Mouse (Mus musculus): ENCODE data around the gene Gm20388. TPM values are rescaled to one million over a fixed set of nuclear protein-coding genes. Genes with fewer than 3 reads are reported as not detected.

Gm20388 gene
- polyA plus RNA-seq, 1 experiment from 2014 or later, result not detected

GRCm38 (mm10) chr8:121905864-121906263, 1995.2 kb downstream of the Gm20388 start:
- H3K4me3 ChIP-seq (ENCODE audit: low read depth, low read length), result peak overlapping the region; percentile 71
- 19% methylated on average over 5 of the region's 5 CpGs for WGBS
- ATAC-seq, result no peak

GRCm38 (mm10) chr8:121906542-121907512, 1996.2 kb downstream of the Gm20388 start:
- Histone ChIP-seq H3K4me1 (replicated peaks; ENCODE audit: control insufficient read depth, insufficient read depth, low read length) (no peaks in the 10 kb centered on the region; the same call in none of the 2 replicates), H3K4me2 (replicated peaks; ENCODE audit: low read depth) (peak overlapping the region; percentile 92), H3K9me3 (ENCODE audit: control insufficient read depth) (no peaks in the 10 kb centered on the region), H3K9ac (ENCODE audit: low read depth, low read length) (peak overlapping the region; percentile 54), H3K4me3 (ENCODE audit: low read depth, low read length) (peak overlapping the region; percentile 71), H3K27ac (ENCODE audit: low read depth, low read length) (no peak overlapping the region), H3K36me3 (ENCODE audit: control insufficient read depth, insufficient read depth) (no peaks in the 10 kb centered on the region), H3K27me3 (replicated peaks; ENCODE audit: control insufficient read depth, insufficient read depth, low read length) (no peaks in the 10 kb centered on the region)
- peak; percentile 12; the same call in 1 of the 2 replicates for ATAC-seq
- no peak for TF ChIP-seq CTCF (IDR thresholded peaks at IDR 0.05; ENCODE audit: low read depth)
- WGBS, result 1% methylated on average over 72 of the region's 72 CpGs

More at GRCm38 (mm10) chr8:121905864-121906263, 1995.2 kb downstream of the Gm20388 start:
- H3K9ac ChIP-seq (ENCODE audit: low read depth, low read length), result no peak overlapping the region
- no peak for TF ChIP-seq CTCF (IDR thresholded peaks at IDR 0.05; ENCODE audit: low read depth)
- H3K4me1 ChIP-seq (replicated peaks; ENCODE audit: control insufficient read depth, insufficient read depth, low read length), result no peaks in the 10 kb centered on the region; the same call in none of the 2 replicates
- H3K27ac ChIP-seq (ENCODE audit: low read depth, low read length), result no peak overlapping the region
- H3K27me3 ChIP-seq (replicated peaks; ENCODE audit: control insufficient read depth, insufficient read depth, low read length), result no peaks in the 10 kb centered on the region
- H3K36me3 ChIP-seq (ENCODE audit: control insufficient read depth, insufficient read depth), result no peaks in the 10 kb centered on the region
- peak overlapping the region; percentile 92 for H3K4me2 ChIP-seq (replicated peaks; ENCODE audit: low read depth)
- H3K9me3 ChIP-seq (ENCODE audit: control insufficient read depth), result no peaks in the 10 kb centered on the region

- no peaks in the 10 kb centered on the region for H3K27me3 ChIP-seq (replicated peaks; ENCODE audit: control insufficient read depth, insufficient read depth, low read length)
- peak; percentile 92 for ATAC-seq
These were observed 1997.1 kb downstream of the Gm20388 start, which contains the start of gene Slc7a5 for GRCm38 (mm10) chr8:121907587-121908248. TSS of gene Slc7a5 (minus strand) at chr8:121907694.

GRCm38 (mm10) chr8:121908378-121909147, 1997.9 kb downstream of the Gm20388 start:
- Histone ChIP-seq H3K9me3 (ENCODE audit: control insufficient read depth) (no peaks in the 10 kb centered on the region), H3K27ac (ENCODE audit: low read depth, low read length) (no peak overlapping the region), H3K27me3 (replicated peaks; ENCODE audit: control insufficient read depth, insufficient read depth, low read length) (no peaks in the 10 kb centered on the region), H3K4me2 (replicated peaks; ENCODE audit: low read depth) (peak overlapping the region; percentile 92), H3K9ac (ENCODE audit: low read depth, low read length) (no peak overlapping the region), H3K36me3 (ENCODE audit: control insufficient read depth, insufficient read depth) (no peaks in the 10 kb centered on the region), H3K4me3 (ENCODE audit: low read depth, low read length) (no peak overlapping the region; the same call in 1 of the 2 replicates), H3K4me1 (replicated peaks; ENCODE audit: control insufficient read depth, insufficient read depth, low read length) (no peaks in the 10 kb centered on the region; the same call in none of the 2 replicates)
- no peak for TF ChIP-seq CTCF (IDR thresholded peaks at IDR 0.05; ENCODE audit: low read depth)
- no peak for ATAC-seq
- WGBS, result 50% methylated on average over 8 of the region's 8 CpGs

More at GRCm38 (mm10) chr8:121907587-121908248, 1997.1 kb downstream of the Gm20388 start, which contains the start of gene Slc7a5:
- Histone ChIP-seq H3K36me3 (ENCODE audit: control insufficient read depth, insufficient read depth) (no peaks in the 10 kb centered on the region), H3K4me1 (replicated peaks; ENCODE audit: control insufficient read depth, insufficient read depth, low read length) (no peaks in the 10 kb centered on the region; the same call in none of the 2 replicates), H3K9me3 (ENCODE audit: control insufficient read depth) (no peaks in the 10 kb centered on the region), H3K4me2 (replicated peaks; ENCODE audit: low read depth) (peak within 1 kb of the TSS; percentile 92), H3K4me3 (ENCODE audit: low read depth, low read length) (peak within 1 kb of the TSS; percentile 71), H3K27ac (ENCODE audit: low read depth, low read length) (no peak within 1 kb of the TSS), H3K9ac (ENCODE audit: low read depth, low read length) (peak within 1 kb of the TSS; percentile 54)
- WGBS, result under 1% methylated on average over 45 of the region's 61 CpGs
- TF ChIP-seq CTCF (IDR thresholded peaks at IDR 0.05; ENCODE audit: low read depth), result no peak

GRCm38 (mm10) chr8:121909148-121909541, 1998.5 kb downstream of the Gm20388 start:
- 54% methylated on average over 8 of the region's 8 CpGs for WGBS
- H3K27ac ChIP-seq (ENCODE audit: low read depth, low read length), result no peak overlapping the region
- no peak overlapping the region for H3K9ac ChIP-seq (ENCODE audit: low read depth, low read length)
- H3K4me1 ChIP-seq (replicated peaks; ENCODE audit: control insufficient read depth, insufficient read depth, low read length), result no peaks in the 10 kb centered on the region; the same call in none of the 2 replicates
- H3K4me3 ChIP-seq (ENCODE audit: low read depth, low read length), result no peak overlapping the region
- no peaks in the 10 kb centered on the region for H3K27me3 ChIP-seq (replicated peaks; ENCODE audit: control insufficient read depth, insufficient read depth, low read length)
- no peaks in the 10 kb centered on the region for H3K9me3 ChIP-seq (ENCODE audit: control insufficient read depth)
- no peaks in the 10 kb centered on the region for H3K36me3 ChIP-seq (ENCODE audit: control insufficient read depth, insufficient read depth)
- no peak overlapping the region for H3K4me2 ChIP-seq (replicated peaks; ENCODE audit: low read depth)
- no peak for TF ChIP-seq CTCF (IDR thresholded peaks at IDR 0.05; ENCODE audit: low read depth)
- no peak for ATAC-seq
